Mouse (Mus musculus): ENCODE results near the gene A2ml1.
A peak's percentile ranks its signal among the peaks of the same experiment; 100 is the strongest.

A2ml1 gene

DNA sequence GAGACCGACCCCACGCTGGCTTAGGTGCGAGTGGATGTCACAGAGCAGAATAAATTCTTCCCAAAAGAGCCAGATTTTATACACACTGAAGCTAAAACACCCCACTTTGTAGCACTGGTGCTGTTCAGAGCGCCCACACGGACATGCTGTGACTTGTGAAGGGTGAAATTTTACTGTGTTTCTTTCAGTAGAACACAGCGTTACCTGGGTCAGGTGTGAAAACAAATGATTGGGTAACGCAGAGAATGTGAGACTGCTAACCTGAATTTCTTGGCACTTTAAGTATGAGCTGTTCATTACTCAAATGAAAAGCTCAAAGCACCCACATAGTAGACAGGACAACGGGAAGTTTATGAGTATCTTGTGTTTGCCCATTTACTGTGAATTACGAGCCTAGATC lies 4.1 kb downstream of the A2ml1 start:
- TF ChIP-seq GATA4 (IDR thresholded peaks at IDR 0.05; ENCODE audit: insufficient replicate concordance, low read length) = no peak

DNA sequence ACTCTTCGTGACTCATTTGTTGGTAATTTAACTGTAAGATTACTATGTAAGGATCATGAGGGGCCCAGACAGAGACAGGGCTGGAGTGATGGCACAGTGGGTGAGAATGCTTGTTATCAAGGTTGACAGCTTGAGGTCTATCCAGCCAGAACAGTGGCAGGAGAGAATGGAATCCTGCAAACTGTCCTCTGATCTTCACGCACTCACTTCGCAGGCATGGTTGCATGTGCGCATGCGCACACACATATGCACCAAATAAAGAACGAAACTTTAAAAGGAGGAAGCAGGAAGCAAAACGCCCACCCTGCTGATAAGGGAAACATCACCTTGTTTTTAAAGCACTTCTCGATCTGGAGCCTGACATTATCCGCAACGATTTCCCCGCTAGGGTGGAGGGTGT lies 14.8 kb downstream of the A2ml1 start:
- no peak for TF ChIP-seq GATA4 (IDR thresholded peaks at IDR 0.05; ENCODE audit: insufficient replicate concordance, low read length)

DNA sequence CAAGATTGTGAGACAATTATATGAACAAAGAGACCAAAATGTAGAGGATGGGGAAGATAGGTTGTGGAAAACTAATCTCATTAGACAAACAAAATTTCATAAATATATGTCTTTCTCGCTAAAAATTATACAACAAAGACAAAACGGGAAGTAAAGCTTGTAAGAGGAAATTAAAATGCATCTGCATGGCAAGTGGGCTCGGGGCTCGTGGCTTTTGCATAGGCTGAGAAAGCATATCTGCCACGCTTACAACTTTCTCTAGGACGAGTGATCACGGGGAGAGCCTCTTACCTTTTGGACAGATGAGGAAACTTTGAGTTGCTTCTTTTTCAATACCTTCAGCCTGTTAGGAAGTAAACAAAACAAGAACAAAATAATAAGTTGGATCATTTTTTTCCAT lies 27.4 kb downstream of the A2ml1 start:
- TF ChIP-seq GATA4 (IDR thresholded peaks at IDR 0.05; ENCODE audit: insufficient replicate concordance, low read length) = no peak

DNA sequence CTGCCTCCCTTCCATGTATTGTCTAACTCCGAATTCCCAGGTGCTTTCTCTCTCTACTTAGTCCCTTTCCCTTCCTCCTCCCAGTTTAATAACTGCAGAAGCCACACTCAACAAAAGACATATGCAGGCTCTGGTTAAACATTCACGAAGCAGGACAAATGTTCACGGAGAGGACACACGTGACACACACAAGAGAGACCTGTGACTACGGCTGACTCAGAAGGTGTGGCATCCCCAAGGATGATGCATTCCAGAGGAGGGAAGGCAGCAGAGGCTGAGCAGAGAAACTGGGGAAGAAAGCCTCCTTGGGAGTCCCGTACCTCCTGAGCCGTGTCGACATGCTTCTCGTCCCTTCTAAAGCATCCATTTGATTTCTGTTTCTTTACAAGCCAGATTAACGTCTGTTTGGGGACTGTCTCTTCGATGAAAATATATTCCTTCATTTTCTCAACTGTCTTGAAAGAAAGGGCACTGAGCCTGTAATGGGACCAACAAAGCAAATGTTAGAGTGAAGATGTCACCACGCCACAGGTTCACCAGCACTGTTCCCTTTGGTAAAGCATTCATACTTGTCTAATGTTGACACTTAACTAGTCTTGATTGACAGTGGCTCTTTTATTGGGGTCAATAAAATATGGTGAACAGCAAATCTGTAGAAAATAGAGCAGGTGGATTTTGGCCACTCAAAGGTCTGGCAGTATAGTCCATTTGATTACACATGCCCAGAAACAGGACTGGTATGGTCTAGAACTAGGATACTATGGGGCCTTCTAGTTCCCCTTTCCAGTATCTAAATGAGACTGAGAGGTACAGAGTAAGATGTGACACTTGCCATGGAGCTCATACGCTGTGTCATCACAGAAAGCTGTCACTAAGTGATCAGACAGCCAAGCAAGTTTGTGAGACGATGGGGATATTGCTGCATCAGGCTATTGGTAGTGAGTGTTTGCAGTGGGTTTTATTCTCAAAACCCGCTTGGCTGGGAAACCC lies 31.6 kb downstream of the A2ml1 start:
- TF ChIP-seq GATA4 (IDR thresholded peaks at IDR 0.05; ENCODE audit: insufficient replicate concordance, low read length) = no peak

DNA sequence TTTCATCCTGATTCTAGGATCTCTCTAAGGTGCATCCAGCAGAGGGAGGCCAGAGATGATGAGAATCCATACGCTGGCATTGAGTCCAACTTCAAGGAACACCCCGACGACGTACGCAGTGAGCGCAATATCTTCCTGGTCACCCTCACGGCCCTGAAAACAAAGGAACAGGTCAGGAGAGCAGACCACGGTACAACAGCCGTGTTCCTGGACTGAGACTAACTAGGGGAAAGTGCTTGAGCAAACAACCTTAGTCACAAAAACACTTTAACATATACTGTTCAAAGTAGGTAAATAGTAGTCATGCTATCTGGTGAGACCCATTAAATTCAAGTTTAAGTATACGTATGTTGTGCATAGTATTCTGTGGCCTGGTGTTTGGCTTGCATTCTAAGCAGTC lies 32.9 kb downstream of the A2ml1 start:
- TF ChIP-seq GATA4 (IDR thresholded peaks at IDR 0.05; ENCODE audit: insufficient replicate concordance, low read length) = no peak

DNA sequence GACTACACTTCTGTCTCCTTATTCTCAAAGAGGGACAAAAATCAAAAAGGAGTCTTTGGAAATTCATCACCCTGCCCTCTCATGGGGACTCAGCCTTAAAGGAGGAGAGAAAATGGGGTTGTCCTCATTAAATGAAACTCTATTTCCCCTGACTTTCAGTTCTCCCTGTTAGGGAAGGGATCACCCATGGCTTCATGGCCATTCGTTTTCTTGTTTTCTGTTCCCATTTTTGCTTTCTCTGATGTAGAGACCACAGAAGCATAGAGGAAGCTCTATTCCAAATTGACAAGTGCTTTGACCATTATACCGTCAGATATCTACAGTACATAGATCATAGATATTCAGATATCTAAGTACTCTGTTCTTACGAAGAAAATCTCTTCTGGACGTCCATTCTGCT lies 36.0 kb downstream of the A2ml1 start:
- TF ChIP-seq GATA4 (IDR thresholded peaks at IDR 0.05; ENCODE audit: insufficient replicate concordance, low read length) = no peak

DNA sequence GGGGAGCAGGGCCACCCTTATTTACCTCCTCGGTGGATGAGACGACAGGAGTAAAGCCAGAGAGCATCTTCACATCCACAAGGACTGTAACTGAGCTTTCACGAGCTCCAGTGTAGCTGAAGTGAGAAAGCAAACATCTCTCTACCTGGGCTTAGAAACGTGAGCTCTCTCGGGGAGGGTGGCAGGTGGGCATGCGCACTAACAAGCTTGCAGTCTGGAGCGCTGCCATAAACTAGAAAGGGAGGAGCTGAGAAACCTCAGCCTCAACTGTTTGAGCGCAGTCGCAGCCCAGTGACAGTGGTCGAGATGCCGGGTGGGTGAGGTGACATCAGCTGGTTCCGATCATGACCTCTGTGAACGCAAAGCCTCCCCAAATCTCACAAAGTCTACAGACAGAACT lies 38.2 kb downstream of the A2ml1 start:
- no peak for TF ChIP-seq GATA4 (IDR thresholded peaks at IDR 0.05; ENCODE audit: insufficient replicate concordance, low read length)

DNA sequence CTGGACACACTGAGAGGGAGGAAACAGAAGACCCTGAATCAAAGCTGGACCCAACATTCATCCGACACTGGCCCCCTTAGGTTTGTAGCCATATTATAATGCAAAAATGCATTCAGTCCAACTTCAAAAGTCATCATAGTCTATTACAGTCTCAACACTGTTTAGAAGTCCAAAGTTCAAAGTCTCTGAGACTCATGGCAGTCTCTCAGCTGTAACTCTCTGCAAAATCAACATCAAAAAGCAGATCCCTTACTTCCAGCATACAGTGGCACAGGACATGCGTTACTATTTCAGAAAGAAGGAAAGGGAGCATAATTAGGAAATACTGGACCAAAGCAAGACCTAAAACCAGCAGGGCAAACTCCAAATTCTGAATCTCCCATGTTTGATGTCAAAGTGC lies 46.2 kb downstream of the A2ml1 start:
- no peak for TF ChIP-seq GATA4 (IDR thresholded peaks at IDR 0.05; ENCODE audit: insufficient replicate concordance, low read length)

DNA sequence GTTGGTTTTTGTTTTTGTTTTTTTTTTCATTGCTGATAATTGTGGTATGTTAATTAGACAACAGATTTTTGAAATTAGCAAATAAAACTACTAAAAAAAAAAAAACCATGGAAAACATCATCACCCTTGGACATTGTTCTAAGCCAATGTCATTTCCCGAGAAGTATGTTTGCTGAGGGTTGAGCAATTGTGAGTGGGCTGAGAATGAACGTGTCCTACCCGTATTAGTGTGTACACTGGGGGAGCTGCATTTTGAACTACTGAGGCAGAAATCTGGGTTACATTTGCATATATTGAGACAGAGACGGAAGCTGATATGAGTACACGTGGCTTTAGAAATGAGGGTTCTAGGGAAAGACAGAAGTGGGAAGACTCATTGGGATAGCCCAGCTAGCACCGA lies 48.1 kb downstream of the A2ml1 start:
- no peak for TF ChIP-seq GATA4 (IDR thresholded peaks at IDR 0.05; ENCODE audit: insufficient replicate concordance, low read length)

DNA sequence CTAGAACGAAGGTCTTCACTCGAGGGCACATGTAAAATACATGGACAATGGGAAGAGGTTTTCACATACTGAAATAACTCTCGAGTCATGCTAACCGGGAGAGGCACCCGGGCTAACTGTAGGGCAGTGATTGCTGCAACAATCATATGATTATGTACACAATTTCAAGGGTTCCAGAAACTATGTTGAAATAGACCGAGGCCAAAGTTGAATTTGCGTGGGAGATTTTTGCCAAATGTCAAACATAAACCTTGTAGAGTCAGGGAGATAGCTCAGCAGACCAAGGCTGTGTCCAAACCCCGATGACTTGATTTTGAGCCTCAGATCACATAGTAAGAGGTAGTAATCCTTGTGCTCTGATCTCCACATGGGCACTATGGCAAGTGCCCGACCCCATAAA lies 48.7 kb downstream of the A2ml1 start:
- TF ChIP-seq GATA4 (IDR thresholded peaks at IDR 0.05; ENCODE audit: insufficient replicate concordance, low read length) = no peak

DNA sequence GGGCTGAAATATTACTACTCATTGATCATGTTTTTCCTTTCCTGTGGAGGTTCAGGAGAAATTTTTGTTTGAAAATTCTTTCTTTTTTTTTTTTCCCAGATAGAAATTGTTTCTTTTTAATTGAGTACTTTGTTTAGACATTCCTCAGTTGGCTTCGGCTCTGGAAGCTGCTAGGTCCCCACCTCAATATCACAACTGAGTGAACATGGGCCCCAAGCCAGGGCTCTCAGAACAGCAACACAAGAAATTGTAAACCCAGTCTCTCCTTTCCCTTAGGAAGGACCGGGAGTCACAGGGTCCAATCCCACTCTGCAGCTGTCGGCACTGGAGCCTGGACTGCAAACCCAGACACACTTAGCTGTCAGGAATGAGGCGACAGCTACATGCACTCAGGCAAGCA lies 52.9 kb downstream of the A2ml1 start:
- TF ChIP-seq GATA4 (IDR thresholded peaks at IDR 0.05; ENCODE audit: insufficient replicate concordance, low read length) = no peak

DNA sequence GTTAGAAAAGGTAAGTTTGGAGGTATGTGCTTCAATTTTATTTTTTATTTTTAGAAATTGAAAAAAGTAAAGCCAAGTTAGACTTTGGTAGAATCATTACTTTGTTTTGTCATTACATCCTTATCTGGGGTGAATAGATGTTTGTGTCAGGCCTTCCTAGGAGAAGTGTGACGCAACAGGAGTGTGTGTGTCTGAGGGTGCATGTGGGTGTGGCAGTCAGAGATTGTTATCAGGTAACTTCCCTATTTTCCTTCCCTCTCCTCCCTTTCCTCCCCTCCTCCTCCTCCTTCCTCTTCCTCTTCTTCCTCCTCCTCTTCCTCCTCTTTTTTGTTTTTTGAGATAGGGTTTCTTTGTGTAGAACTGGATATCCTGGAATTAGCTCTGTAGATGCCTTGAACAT lies 54.3 kb downstream of the A2ml1 start:
- peak; percentile 100 for TF ChIP-seq GATA4 (IDR thresholded peaks at IDR 0.05; ENCODE audit: insufficient replicate concordance, low read length)

DNA sequence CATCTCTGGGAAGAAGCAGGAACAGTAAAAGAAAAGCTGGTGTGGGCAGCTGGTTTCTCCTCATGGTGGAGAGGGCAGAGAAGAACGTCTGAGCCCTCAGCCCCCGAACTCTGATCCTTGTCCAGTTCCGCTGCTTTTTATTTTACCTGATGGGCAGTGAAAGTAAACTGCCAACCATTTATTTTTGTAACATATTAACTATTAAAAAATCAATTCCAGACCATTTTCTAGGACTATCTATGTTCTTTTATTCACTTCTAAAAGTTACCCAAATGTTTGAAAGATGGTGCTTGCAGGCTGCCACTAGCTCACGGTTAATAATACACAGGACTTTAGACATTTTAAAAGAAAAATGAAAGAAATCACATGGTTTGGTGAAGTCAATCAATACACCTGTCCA lies 54.8 kb downstream of the A2ml1 start, which contains the start of gene Pzp:
TSS of gene Pzp (minus strand) at position 120 of the 400 bp plus-strand sequence.
- no peak for TF ChIP-seq GATA4 (IDR thresholded peaks at IDR 0.05; ENCODE audit: insufficient replicate concordance, low read length)

DNA sequence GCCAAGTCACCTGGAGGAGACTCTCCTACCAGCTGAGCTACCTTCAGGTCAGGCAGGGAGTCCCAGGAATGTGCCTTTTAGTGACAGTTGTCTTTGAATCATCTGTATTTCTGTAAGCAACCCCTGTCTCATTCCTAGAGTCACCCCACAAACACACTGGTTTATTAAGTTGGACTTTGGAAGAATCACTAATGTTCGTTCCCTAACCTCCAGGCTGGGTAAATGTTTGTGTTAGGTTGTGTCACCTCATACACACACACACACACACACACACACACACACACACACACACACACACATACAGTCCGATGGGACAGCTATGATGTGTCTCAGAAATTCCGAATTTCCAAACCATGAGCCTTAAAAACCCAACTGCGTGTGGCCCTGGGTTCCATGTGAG lies 55.6 kb downstream of the A2ml1 start:
- no peak for TF ChIP-seq GATA4 (IDR thresholded peaks at IDR 0.05; ENCODE audit: insufficient replicate concordance, low read length)

DNA sequence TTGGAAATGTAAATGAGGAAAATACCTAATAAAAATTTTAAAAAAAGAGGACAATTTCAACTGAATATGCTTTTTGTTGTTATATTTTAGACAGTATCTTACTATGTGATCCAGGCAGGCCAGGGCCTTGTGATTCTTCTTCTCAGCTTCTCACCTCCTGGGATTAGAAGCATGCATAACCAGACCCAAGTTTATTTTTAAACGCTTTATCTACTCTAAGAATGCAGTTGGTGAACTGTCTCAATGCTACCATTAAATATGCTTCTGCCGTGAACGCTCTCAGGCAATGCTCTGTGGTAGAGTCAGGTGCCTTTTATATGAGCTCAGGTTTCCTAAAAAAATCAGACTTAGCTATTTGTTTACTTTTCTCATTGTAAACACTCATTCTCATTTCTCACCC lies 58.0 kb downstream of the A2ml1 start:
- TF ChIP-seq GATA4 (IDR thresholded peaks at IDR 0.05; ENCODE audit: insufficient replicate concordance, low read length) = no peak

DNA sequence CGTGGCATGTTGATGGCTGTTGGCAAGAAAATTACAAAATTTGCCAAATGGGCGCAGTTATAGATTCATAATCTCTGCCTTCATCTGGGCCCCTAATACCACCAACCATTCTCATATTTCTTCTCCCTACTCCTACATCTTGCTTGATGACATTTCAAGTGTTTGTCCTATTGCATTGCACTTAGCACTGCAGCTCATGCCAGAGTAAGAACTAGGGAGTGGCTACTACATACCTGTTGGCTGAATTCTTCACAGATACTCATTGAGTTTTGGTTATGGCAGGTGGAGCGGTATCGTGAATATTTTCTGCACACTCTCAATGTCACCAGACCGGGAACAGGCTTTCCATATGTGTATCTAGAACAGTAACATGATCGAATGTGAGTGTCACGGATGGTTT lies 62.2 kb downstream of the A2ml1 start:
- TF ChIP-seq GATA4 (IDR thresholded peaks at IDR 0.05; ENCODE audit: insufficient replicate concordance, low read length) = no peak
